Mouse (Mus musculus): ENCODE results near the gene Cela3a. TPM values are rescaled to one million over a fixed set of nuclear protein-coding genes. Genes with fewer than 3 reads are reported as not detected.
A peak's percentile ranks its signal among the peaks of the same experiment; 100 is the strongest.

Gene Cela3a
- polyA plus RNA-seq, 1 experiment from 2014 or later = not detected

DNA sequence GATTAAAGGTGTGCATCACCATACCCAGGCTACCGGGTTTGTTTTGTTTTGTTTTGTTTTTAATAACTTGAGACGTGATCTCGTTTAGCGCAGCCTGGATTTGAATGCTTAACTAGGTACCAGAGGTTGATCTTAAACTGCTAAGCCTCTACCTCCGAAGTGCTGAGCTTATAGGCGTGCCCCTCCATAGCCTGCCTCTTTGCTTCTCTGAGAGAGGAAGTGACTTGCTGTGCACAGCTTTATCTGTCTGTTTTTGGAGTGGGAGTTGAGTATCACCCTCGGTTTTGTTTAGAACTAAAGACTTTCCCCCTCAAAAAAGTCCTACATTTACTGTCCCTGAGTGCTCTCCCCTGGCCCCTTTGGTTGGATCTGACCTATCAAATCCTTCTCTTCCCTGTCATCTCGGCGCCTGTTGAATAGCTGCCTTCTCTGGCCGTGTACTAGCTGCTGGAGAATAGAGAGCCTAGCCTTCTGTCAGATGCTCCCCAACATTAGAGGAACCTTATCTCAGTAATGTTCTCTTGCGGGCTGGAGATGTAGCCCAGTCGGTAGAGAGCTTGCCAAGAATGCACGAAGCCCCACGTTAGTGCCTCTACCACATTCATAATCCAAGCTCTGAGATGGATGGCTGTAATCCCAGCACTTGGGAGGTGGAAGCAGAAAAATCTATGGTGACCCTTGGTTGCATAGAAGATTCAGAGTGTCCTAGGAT, 51.1 kb downstream of the Cela3a start:
- no peaks in the 10 kb centered on the region for H3K36me3 ChIP-seq (replicated peaks)
- no peaks in the 10 kb centered on the region for H3K9me3 ChIP-seq
- WGBS = 63% methylated on average over 14 of the region's 14 CpGs
- peak overlapping the region; percentile 79; the same call in 1 of the 2 replicates for H3K4me3 ChIP-seq
- H3K4me1 ChIP-seq = peaks cover 29% of the 10 kb centered on the region
- H3K27ac ChIP-seq = 0 out of 2 replicates have a peak overlapping the region, but pooled peaks have one; percentile 98
- H3K27me3 ChIP-seq (ENCODE audit: poor library complexity, severe bottlenecking) = no peaks in the 10 kb centered on the region
- DNase-seq (ENCODE audit: extremely low spot score, low spot score) = no peak

- H3K4me3 ChIP-seq = peak within 1 kb of the TSS; percentile 79
- H3K9me3 ChIP-seq = no peaks in the 10 kb centered on the region
- H3K4me1 ChIP-seq = peaks cover 34% of the 10 kb centered on the region
- H3K36me3 ChIP-seq (replicated peaks) = no peaks in the 10 kb centered on the region
- no peaks in the 10 kb centered on the region for H3K27me3 ChIP-seq (ENCODE audit: poor library complexity, severe bottlenecking)
- DNase-seq (ENCODE audit: extremely low spot score, low spot score) = peak; percentile 99
- under 1% methylated on average over 38 of the region's 44 CpGs for WGBS
- H3K27ac ChIP-seq = peak within 1 kb of the TSS; percentile 98
Measured at GRCm38 (mm10) chr4:137357517-137358254, 51.9 kb downstream of the Cela3a start, which contains the start of gene Cdc42. Gene Cdc42, minus strand, starts transcription at chr4:137357720.

- peaks cover 35% of the 10 kb centered on the region for H3K4me1 ChIP-seq
- WGBS = 1% methylated on average over 57 of the region's 90 CpGs
- H3K36me3 ChIP-seq (replicated peaks) = peaks cover 3% of the 10 kb centered on the region
- no peaks in the 10 kb centered on the region for H3K9me3 ChIP-seq
- H3K27ac ChIP-seq = peak overlapping the region; percentile 98
- DNase-seq (ENCODE audit: extremely low spot score, low spot score) = peak; percentile 71
- H3K27me3 ChIP-seq (ENCODE audit: poor library complexity, severe bottlenecking) = no peaks in the 10 kb centered on the region
- H3K4me3 ChIP-seq = peak overlapping the region; percentile 79
Measured at GRCm38 (mm10) chr4:137356674-137357510, 52.7 kb downstream of the Cela3a start.

Other genes starting within 250 kb of the Cela3a start
- gene Wnt4, start 132.3 kb downstream of the Cela3a start, polyA plus RNA-seq (2016; fragmentation: Nextera tagmentation; extraction: Ambion mirVana) = 0.81 and 0.84 TPM in 2 replicates
- gene Cdc42, start 52.1 kb downstream of the Cela3a start, polyA plus RNA-seq (2016; fragmentation: Nextera tagmentation; extraction: Ambion mirVana) = 567 and 573 TPM in 2 replicates
- gene Cela3b, start 20.7 kb upstream of the Cela3a start, polyA plus RNA-seq (2016; fragmentation: Nextera tagmentation; extraction: Ambion mirVana) = not detected in 2 replicates
- gene 1700013G24Rik, start 43.5 kb upstream of the Cela3a start, polyA plus RNA-seq (2016; fragmentation: Nextera tagmentation; extraction: Ambion mirVana) = not detected in 2 replicates
- gene Hspg2, start 59.0 kb upstream of the Cela3a start, polyA plus RNA-seq (2016; fragmentation: Nextera tagmentation; extraction: Ambion mirVana) = 15.6 and 17.9 TPM in 2 replicates
- gene Ldlrad2, start 164.8 kb upstream of the Cela3a start, polyA plus RNA-seq (2016; fragmentation: Nextera tagmentation; extraction: Ambion mirVana) = not detected in 2 replicates
- 72.0 and 75.9 TPM in 2 replicates for gene Usp48, start 184.0 kb upstream of the Cela3a start, polyA plus RNA-seq (2016; fragmentation: Nextera tagmentation; extraction: Ambion mirVana)

All from forebrain, embryonic 10.5 days (tissue).